Mouse (Mus musculus): ENCODE measurements around the gene C5ar1. TPM values are rescaled to one million over a fixed set of nuclear protein-coding genes. Genes with fewer than 3 reads are reported as not detected.
A peak's percentile ranks its signal among the peaks of the same experiment; 100 is the strongest.

The C5ar1 gene
- polyA plus RNA-seq, 1 experiment: 5.3 TPM

DNA sequence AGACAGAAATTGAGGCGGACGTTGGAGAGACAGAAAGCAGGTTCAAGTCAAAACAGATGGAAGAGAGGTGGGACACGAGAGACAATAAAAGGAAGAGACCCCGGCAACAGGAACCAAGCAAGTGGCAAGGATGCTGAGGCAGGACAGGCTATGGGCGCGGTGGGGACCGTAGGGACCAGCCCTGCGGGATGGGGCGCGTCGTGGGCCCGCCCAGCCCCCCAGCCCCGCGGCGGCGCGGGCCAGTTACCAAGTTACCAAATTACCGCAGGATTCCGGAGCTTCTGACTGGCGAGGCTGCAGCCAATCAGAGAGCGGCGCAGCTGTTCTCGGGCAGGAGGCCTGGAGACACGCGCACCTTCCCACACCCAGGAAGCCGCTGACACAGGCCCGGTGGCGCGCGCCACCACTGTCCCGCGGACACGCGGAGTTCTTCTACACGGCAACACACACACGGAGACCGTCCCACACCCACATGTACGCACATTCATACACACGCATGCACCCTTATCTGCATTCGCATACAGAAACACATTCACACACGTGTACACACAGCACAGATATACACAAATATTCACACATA, 36.1 kb upstream of the C5ar1 start:
- Histone ChIP-seq H3K4me1 (ENCODE audit: control insufficient read depth, insufficient read depth, low read length) (peaks cover 13% of the 10 kb centered on the region), H3K4me3 (ENCODE audit: insufficient read depth, low read length) (peak overlapping the region; percentile 31; the same call in 1 of the 2 replicates), H3K27ac (ENCODE audit: insufficient read depth, low read length) (peak overlapping the region; percentile 99)
- TF ChIP-seq CTCF (IDR thresholded peaks at IDR 0.05; ENCODE audit: borderline replicate concordance, insufficient read depth, low read length) (no peak), POLR2A (IDR thresholded peaks at IDR 0.05; ENCODE audit: low read depth, low read length) (peak; percentile 64)

DNA sequence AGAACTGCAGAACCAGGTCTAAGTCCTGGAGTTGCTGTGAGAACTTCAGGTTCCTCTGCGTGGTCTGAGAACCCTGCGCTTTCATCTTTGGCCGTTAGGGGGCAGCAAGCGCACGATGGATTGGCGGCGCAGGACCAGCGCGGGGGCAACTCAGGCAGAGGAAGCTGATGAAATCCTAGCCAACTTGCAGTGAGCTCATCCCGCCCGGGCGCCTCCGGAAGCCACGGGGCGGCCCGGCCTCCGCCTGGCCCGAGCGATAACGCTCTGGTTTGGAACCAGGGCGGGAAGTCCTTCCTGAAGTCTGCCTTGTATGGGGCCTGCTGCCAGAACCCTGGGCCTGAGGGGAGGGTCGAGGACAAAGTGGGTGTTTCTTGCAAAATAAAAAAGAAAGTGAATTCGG, 35.5 kb upstream of the C5ar1 start:
- Histone ChIP-seq H3K4me1 (ENCODE audit: control insufficient read depth, insufficient read depth, low read length) (peaks cover 13% of the 10 kb centered on the region), H3K4me3 (ENCODE audit: insufficient read depth, low read length) (peak overlapping the region; percentile 31; the same call in 1 of the 2 replicates)
- TF ChIP-seq CTCF (IDR thresholded peaks at IDR 0.05; ENCODE audit: borderline replicate concordance, insufficient read depth, low read length): peak; percentile 96
- TF ChIP-seq POLR2A (IDR thresholded peaks at IDR 0.05; ENCODE audit: low read depth, low read length): peak; percentile 64

GRCm38 (mm10) chr7:16294346-16294745, 35.0 kb upstream of the C5ar1 start:
- no peak for TF ChIP-seq CTCF (IDR thresholded peaks at IDR 0.05; ENCODE audit: borderline replicate concordance, insufficient read depth, low read length)
- no peak for TF ChIP-seq POLR2A (IDR thresholded peaks at IDR 0.05; ENCODE audit: low read depth, low read length)
- H3K4me1 ChIP-seq (ENCODE audit: control insufficient read depth, insufficient read depth, low read length): peaks cover 13% of the 10 kb centered on the region
- no peak overlapping the region for H3K4me3 ChIP-seq (ENCODE audit: insufficient read depth, low read length)
- peak overlapping the region; percentile 96 for H3K27ac ChIP-seq (ENCODE audit: insufficient read depth, low read length)

More for the DNA sequence above, 35.5 kb upstream of the C5ar1 start:
- peak overlapping the region; percentile 99 for H3K27ac ChIP-seq (ENCODE audit: insufficient read depth, low read length)

DNA sequence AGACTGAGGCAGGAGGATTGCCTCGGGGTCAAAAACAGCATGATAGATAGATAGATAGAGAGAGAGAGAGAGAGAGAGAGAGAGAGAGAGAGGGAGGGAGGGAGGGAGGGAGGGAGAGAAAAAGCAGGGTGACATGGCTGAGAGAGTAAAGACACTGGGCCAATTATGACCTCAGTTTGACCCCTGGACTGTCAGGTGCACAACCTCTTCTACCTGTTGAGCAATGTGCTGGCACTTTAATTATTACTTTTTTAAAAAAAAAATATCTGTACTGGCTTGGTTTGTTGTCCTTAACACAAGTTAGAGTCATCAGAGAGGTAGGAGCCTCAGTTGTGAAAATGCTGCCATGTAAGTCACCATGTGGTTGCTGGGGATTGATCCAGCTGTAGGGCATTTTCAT, 28.5 kb upstream of the C5ar1 start:
- TF ChIP-seq CTCF (IDR thresholded peaks at IDR 0.05; ENCODE audit: borderline replicate concordance, insufficient read depth, low read length): no peak
- no peak for TF ChIP-seq POLR2A (IDR thresholded peaks at IDR 0.05; ENCODE audit: low read depth, low read length)
- no peak overlapping the region for H3K4me3 ChIP-seq (ENCODE audit: insufficient read depth, low read length)
- H3K4me1 ChIP-seq (ENCODE audit: control insufficient read depth, insufficient read depth, low read length): no peaks in the 10 kb centered on the region
- no peak overlapping the region for H3K27ac ChIP-seq (ENCODE audit: insufficient read depth, low read length)

DNA sequence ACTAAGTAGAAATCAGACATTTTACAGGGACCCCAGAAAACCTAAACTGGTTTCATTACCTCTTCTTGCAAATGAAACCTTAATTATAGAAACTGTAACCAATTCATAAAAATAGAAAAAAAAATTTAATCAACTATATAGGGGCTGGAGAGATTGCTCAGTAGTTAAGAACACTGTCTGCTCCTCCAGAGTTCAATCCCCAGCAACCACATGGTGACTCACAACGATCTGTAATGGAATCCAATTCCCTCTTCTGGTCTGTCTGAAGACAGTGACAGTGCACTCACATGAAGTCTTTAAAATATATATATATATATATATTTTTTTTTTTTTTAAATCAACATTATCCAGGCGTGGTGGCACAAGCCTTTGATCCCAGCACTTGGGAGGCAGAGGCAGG, 27.7 kb upstream of the C5ar1 start:
- TF ChIP-seq POLR2A (IDR thresholded peaks at IDR 0.05; ENCODE audit: low read depth, low read length) (no peak), CTCF (IDR thresholded peaks at IDR 0.05; ENCODE audit: borderline replicate concordance, insufficient read depth, low read length) (no peak)
- Histone ChIP-seq H3K4me3 (ENCODE audit: insufficient read depth, low read length) (peak overlapping the region; percentile 23), H3K27ac (ENCODE audit: insufficient read depth, low read length) (peak overlapping the region; percentile 80), H3K4me1 (ENCODE audit: control insufficient read depth, insufficient read depth, low read length) (no peaks in the 10 kb centered on the region)

DNA sequence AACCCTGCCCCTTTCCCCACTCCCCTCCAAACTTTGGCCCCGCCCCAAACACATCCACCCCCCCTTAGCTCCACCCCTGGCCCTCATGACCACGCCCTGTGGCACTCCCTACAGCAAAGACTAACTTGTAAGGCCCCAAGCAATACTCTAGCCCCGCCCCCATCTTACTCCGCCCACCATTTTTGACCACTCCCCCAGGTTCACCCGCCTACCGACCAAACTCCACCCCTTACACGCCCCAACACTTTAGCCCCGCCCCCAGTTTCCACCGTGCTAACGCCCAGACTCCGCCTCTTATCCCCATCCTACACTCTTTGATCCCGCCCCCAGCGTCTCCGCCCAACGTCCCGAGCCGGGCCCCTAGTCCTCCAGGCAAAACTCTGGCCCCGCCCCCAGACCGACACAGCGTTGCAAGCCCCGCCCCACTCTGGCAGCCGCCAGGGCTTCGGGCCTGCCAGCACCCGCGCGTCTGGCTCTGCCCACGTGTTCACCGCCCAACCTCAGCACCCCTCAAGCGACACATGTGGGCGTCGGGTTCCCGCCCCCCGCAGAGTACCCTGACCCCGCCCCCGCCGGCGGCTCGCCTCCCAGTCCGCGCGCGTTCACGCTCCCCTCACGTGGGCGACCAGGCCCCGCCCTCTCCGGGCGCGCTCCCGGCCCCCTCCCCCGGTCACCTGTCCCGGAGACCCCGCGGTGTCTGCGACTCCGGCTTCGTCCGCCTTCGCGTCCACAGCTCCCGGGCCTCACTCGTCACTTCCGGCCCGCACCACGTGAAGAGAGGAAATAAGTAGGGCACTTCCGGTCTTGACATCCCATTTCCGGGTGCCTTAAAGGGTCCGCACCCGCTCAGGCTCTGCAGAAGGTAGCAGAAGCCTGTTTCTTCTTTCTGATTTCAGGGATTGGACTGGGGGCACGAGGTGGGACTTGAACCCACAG, 27.0 kb upstream of the C5ar1 start, which contains the start of gene Ccdc9:
Ccdc9 (minus strand) TSS at position 770 of the 936 bp plus-strand sequence.
- Histone ChIP-seq H3K4me1 (ENCODE audit: control insufficient read depth, insufficient read depth, low read length) (no peaks in the 10 kb centered on the region), H3K4me3 (ENCODE audit: insufficient read depth, low read length) (peak within 1 kb of the TSS; percentile 57), H3K27ac (ENCODE audit: insufficient read depth, low read length) (peak within 1 kb of the TSS; percentile 80)
- TF ChIP-seq CTCF (IDR thresholded peaks at IDR 0.05; ENCODE audit: borderline replicate concordance, insufficient read depth, low read length) (no peak), POLR2A (IDR thresholded peaks at IDR 0.05; ENCODE audit: low read depth, low read length) (0 out of 2 replicates have a peak, but pooled peaks have one; percentile 33)

DNA sequence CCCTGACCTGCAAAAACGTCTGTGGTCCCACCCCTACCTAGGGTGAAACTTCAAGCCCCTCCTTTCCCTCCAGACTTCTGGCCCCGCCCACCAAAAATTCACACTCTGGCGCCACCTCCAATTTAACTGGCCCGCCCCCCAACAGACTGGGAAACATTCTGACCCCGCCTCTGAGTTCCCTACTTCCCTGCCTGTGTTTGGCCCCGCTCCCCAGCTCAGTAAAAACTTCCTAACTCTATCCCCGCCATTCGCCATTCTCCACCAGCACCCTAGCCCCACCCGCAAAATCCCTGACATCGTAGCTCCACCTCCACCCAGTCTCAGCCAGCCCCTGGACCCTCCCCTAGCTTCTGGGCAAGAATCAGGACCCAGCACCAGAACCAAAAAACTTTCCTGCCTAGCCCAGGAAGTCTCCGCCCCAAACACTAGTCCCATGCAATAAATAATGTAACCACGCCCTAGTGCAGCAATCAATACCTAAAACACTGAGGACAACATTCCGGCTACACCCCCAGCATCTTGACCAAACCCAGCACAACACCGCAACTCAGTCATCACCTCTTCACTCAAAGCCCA, 26.2 kb upstream of the C5ar1 start:
- Histone ChIP-seq H3K27ac (ENCODE audit: insufficient read depth, low read length) (peak overlapping the region; percentile 59), H3K4me1 (ENCODE audit: control insufficient read depth, insufficient read depth, low read length) (no peaks in the 10 kb centered on the region), H3K4me3 (ENCODE audit: insufficient read depth, low read length) (peak overlapping the region; percentile 57)
- TF ChIP-seq CTCF (IDR thresholded peaks at IDR 0.05; ENCODE audit: borderline replicate concordance, insufficient read depth, low read length) (no peak), POLR2A (IDR thresholded peaks at IDR 0.05; ENCODE audit: low read depth, low read length) (no peak; the same call in 1 of the 2 replicates)

GRCm38 (mm10) chr7:16284904-16285303, 25.6 kb upstream of the C5ar1 start:
- peak overlapping the region; percentile 57; the same call in 1 of the 2 replicates for H3K4me3 ChIP-seq (ENCODE audit: insufficient read depth, low read length)
- TF ChIP-seq POLR2A (IDR thresholded peaks at IDR 0.05; ENCODE audit: low read depth, low read length): no peak
- TF ChIP-seq CTCF (IDR thresholded peaks at IDR 0.05; ENCODE audit: borderline replicate concordance, insufficient read depth, low read length): no peak
- H3K27ac ChIP-seq (ENCODE audit: insufficient read depth, low read length): peak overlapping the region; percentile 59; the same call in 1 of the 2 replicates
- H3K4me1 ChIP-seq (ENCODE audit: control insufficient read depth, insufficient read depth, low read length): no peaks in the 10 kb centered on the region

DNA sequence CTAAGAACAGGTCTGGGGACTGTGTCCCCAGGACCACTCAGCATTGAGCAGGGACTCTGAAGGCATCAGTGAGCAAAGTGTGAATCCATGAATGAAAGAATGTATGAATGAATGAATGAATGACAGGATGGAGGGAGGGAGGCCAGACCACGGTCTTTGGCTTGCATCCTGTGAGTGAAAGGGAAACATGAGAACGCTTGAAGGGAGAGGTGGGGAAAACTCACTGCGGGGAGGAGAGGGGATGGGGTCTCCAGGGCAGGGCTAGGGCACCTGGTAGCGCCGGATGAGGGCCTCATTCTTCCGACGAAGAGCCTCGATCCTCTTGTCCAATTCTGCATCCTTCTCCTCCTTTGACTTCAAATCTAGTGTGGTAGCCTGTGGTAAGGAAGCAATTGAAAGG, 24.7 kb upstream of the C5ar1 start:
- TF ChIP-seq CTCF (IDR thresholded peaks at IDR 0.05; ENCODE audit: borderline replicate concordance, insufficient read depth, low read length): no peak
- TF ChIP-seq POLR2A (IDR thresholded peaks at IDR 0.05; ENCODE audit: low read depth, low read length): no peak

More for the DNA sequence above, 24.7 kb upstream of the C5ar1 start:
- Histone ChIP-seq H3K27ac (ENCODE audit: insufficient read depth, low read length) (no peak overlapping the region), H3K4me3 (ENCODE audit: insufficient read depth, low read length) (no peak overlapping the region), H3K4me1 (ENCODE audit: control insufficient read depth, insufficient read depth, low read length) (no peaks in the 10 kb centered on the region)

Data from embryonic fibroblast, embryonic 13.5 days (primary cell).